Mouse (Mus musculus) megakaryocyte, embryonic 14.5 days (primary cell): ENCODE data around the gene Pak6.

Experiments used
- FLI1 ChIP-seq: IDR thresholded peaks from 2 replicates; pipeline ENCODE4 v1.6.1; 2012; ENCODE audit warnings: low read length, inconsistent platforms, mixed read lengths
- GATA1 ChIP-seq: IDR thresholded peaks from 3 replicates; pipeline ENCODE4 v1.6.1; 2012; ENCODE audit warnings: mixed read lengths, low read length, inconsistent platforms, borderline replicate concordance

DNA sequence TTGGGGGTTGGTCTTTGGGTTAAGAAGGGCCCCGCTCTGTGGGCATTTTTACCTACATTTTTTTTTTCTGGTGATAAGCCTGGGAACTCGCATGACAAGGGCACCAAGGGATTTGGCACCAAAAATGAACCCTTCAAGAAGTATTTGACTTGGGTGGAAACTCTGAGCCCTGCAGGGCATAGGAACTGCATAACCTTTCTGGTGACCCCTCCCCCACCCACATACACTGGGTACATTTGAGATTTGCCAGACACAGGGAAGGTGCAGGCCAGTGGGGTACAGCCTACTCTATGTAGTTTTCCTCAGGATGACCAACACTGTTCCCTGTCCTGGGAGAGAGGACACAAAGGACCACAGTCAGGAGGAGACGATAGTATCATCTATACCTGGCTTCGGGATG is 2.5 kb downstream of the Pak6 start:
- no peak for TF ChIP-seq GATA1
- TF ChIP-seq FLI1 = no peak
